Mouse (Mus musculus) kidney, adult 2 months (tissue): ENCODE data around the gene Sap30. TPM values are rescaled to one million over a fixed set of nuclear protein-coding genes. Genes with fewer than 3 reads are reported as not detected.
"Not testable (repeated sequence)": the region's sequence is repeated elsewhere in the genome, so short reads cannot be mapped to it uniquely, and the experiment has no call there.

Experiments used
- DNase-seq: peaks from one replicate; pipeline ENCODE4 v3.0.0; 2021
- H3K27ac ChIP-seq: fragments of 200-500 bp; 2 replicates; pipeline ENCODE4 v1.5.1; 2012; ENCODE audit warnings: low read depth, low read length, control low read depth, inconsistent platforms; ENCODE audit not compliant: insufficient read depth
- H3K27me3 ChIP-seq: fragments of 200-500 bp; replicated peaks from 2 replicates; pipeline ENCODE4 v1.6.1; 2012; ENCODE audit warnings: mild to moderate bottlenecking, moderate library complexity, low read length, inconsistent platforms; ENCODE audit not compliant: control insufficient read depth, insufficient read depth
- H3K36me3 ChIP-seq: fragments of 200-500 bp; 2 replicates; pipeline ENCODE4 v1.6.1; 2012; ENCODE audit warnings: mild to moderate bottlenecking, moderate library complexity, low read length, inconsistent platforms; ENCODE audit not compliant: control insufficient read depth, insufficient read depth
- H3K4me1 ChIP-seq: fragments of 200-500 bp; 2 replicates; pipeline ENCODE4 v1.6.1; 2011; ENCODE audit warnings: low read length; ENCODE audit not compliant: control insufficient read depth, insufficient read depth
- H3K4me3 ChIP-seq: fragments of 200-500 bp; 2 replicates; pipeline ENCODE4 v1.5.1; 2011; ENCODE audit warnings: mild to moderate bottlenecking, low read depth, low read length, control low read depth; ENCODE audit not compliant: insufficient read depth
- CTCF ChIP-seq: fragments of 200-500 bp; conservative IDR thresholded peaks from 2 replicates; pipeline ENCODE4 v1.5.1; 2011; ENCODE audit warnings: low read depth, mild to moderate bottlenecking, control low read depth, low read length, moderate library complexity, mixed read lengths; ENCODE audit not compliant: insufficient read depth, insufficient read length
- POLR2A ChIP-seq: fragments of 200-500 bp; IDR thresholded peaks from one replicate; pipeline ENCODE4 v1.6.1; 2011; ENCODE audit warnings: low read depth, low read length, control low read depth
- WGBS: fragments of 180-500 bp; shearing (Covaris S2); methylation state at CpG from one replicate; pipeline ENCODE4 v1.1.7; 2018; 5-methylcytosine and 5-hydroxymethylcytosine counted together
- polyA plus RNA-seq: library from polyadenylated mRNA; depleted of rRNA; stranded (reverse); fragments of >200 nt; gene quantifications from 2 replicates; pipeline ENCODE4 v1.2.3, GENCODE M21; 2012

The Sap30 gene
- polyA plus RNA-seq, 1 experiment, result 26.6 TPM

GRCm38 (mm10) chr8:57510791-57511315 lies 23.2 kb upstream of the Sap30 start:
- Histone ChIP-seq H3K27ac (no peak overlapping the region), H3K27me3 (no peaks in the 10 kb centered on the region), H3K36me3 (peaks cover 2% of the 10 kb centered on the region; the same call in 1 of the 2 replicates), H3K4me1 (0 out of 2 replicates have a peak, but pooled peaks cover 3% of the 10 kb centered on the region), H3K4me3 (peak overlapping the region; percentile 63)
- 2% methylated on average over 31 of the region's 31 CpGs for WGBS
- DNase-seq, result no peak
- no peak for TF ChIP-seq POLR2A
- TF ChIP-seq CTCF, result no peak

GRCm38 (mm10) chr8:57508657-57509056 lies 21.0 kb upstream of the Sap30 start:
- H3K4me3 ChIP-seq, result no peak overlapping the region
- 0 out of 2 replicates have a peak, but pooled peaks cover 3% of the 10 kb centered on the region for H3K4me1 ChIP-seq
- H3K27me3 ChIP-seq, result no peaks in the 10 kb centered on the region
- DNase-seq, result peak; percentile 19
- TF ChIP-seq CTCF (no peak), POLR2A (no peak)
- no peak overlapping the region for H3K27ac ChIP-seq
- WGBS, result 76% methylated on average over 4 of the region's 4 CpGs
- no peaks in the 10 kb centered on the region for H3K36me3 ChIP-seq

- DNase-seq, result no peak
- Histone ChIP-seq H3K4me1 (0 out of 2 replicates have a peak, but pooled peaks cover 3% of the 10 kb centered on the region), H3K27ac (no peak overlapping the region), H3K4me3 (no peak overlapping the region), H3K27me3 (no peaks in the 10 kb centered on the region), H3K36me3 (no peaks in the 10 kb centered on the region)
- 95% methylated on average over 4 of the region's 4 CpGs for WGBS
- TF ChIP-seq POLR2A (no peak), CTCF (no peak)
These were observed 19.9 kb upstream of the Sap30 start for GRCm38 (mm10) chr8:57507556-57508063.

- H3K27me3 ChIP-seq, H3K4me3 ChIP-seq, H3K36me3 ChIP-seq, H3K4me1 ChIP-seq, DNase-seq, H3K27ac ChIP-seq: not testable (repeated sequence)
- 83% methylated on average over 1 of the region's 1 CpGs for WGBS
These were observed 17.8 kb upstream of the Sap30 start for GRCm38 (mm10) chr8:57505500-57505899.

- Histone ChIP-seq H3K4me1 (no peaks in the 10 kb centered on the region), H3K36me3 (no peaks in the 10 kb centered on the region), H3K4me3 (no peak overlapping the region), H3K27ac (no peak overlapping the region), H3K27me3 (no peaks in the 10 kb centered on the region)
- peak; percentile 48 for DNase-seq
- TF ChIP-seq POLR2A, result no peak
- TF ChIP-seq CTCF, result peak; percentile 73
- 52% methylated on average over 5 of the region's 5 CpGs for WGBS
These were observed 16.0 kb upstream of the Sap30 start for GRCm38 (mm10) chr8:57503641-57504040.

GRCm38 (mm10) chr8:57498847-57499511 lies 11.3 kb upstream of the Sap30 start:
- peak; percentile 77 for DNase-seq
- 32% methylated on average over 17 of the region's 17 CpGs for WGBS
- H3K27me3 ChIP-seq, result no peaks in the 10 kb centered on the region
- H3K4me1 ChIP-seq, result no peaks in the 10 kb centered on the region
- H3K36me3 ChIP-seq, result peaks cover 2% of the 10 kb centered on the region; the same call in 1 of the 2 replicates
- no peak overlapping the region for H3K27ac ChIP-seq
- TF ChIP-seq CTCF (no peak), POLR2A (no peak)
- no peak overlapping the region for H3K4me3 ChIP-seq

- TF ChIP-seq CTCF, result no peak
- TF ChIP-seq POLR2A, result no peak
- Histone ChIP-seq H3K4me3 (no peak overlapping the region), H3K4me1 (no peaks in the 10 kb centered on the region), H3K27ac (no peak overlapping the region), H3K27me3 (no peaks in the 10 kb centered on the region), H3K36me3 (peaks cover 2% of the 10 kb centered on the region)
- DNase-seq, result no peak
- WGBS, result 49% methylated on average over 8 of the region's 8 CpGs
These were observed 10.8 kb upstream of the Sap30 start for GRCm38 (mm10) chr8:57498494-57498846.
